Mouse (Mus musculus) lung, postnatal 0 days (tissue): Measurements from ENCODE around the gene Tmem100. TPM values are rescaled to one million over a fixed set of nuclear protein-coding genes. Genes with fewer than 3 reads are reported as not detected.

ENCODE experiments used
- ATAC-seq: fragments of 200-750 bp; cut with Nextera tagmentation; 2 replicates; pipeline ENCODE4 v1.8.0; 2017; ENCODE audit warnings: moderate library complexity
- DNase-seq: peaks from one replicate; pipeline ENCODE4 v3.0.0-alpha.2; 2016; ENCODE audit warnings: low spot score
- H3K27ac ChIP-seq: fragments of 300-500 bp; sonication (generic); 2 replicates; pipeline ENCODE4 v1.5.1; 2014; ENCODE audit warnings: antibody characterized with exemption, mild to moderate bottlenecking, low read length, mixed read lengths
- H3K27me3 ChIP-seq: fragments of 300-500 bp; sonication (generic); replicated peaks from 2 replicates; pipeline ENCODE4 v1.6.1; 2014; ENCODE audit warnings: low read length, mixed read lengths; ENCODE audit not compliant: insufficient read depth
- H3K36me3 ChIP-seq: fragments of 300-500 bp; sonication (generic); 2 replicates; pipeline ENCODE4 v1.6.1; 2014; ENCODE audit warnings: low read length, mixed read lengths; ENCODE audit not compliant: insufficient read depth
- H3K4me1 ChIP-seq: fragments of 300-500 bp; sonication (generic); 2 replicates; pipeline ENCODE4 v1.6.1; 2014; ENCODE audit warnings: antibody characterized with exemption, low read depth, low read length, mixed read lengths; ENCODE audit not compliant: insufficient read depth
- H3K4me2 ChIP-seq: fragments of 300-500 bp; sonication (generic); replicated peaks from 2 replicates; pipeline ENCODE4 v1.6.1; 2014; ENCODE audit warnings: low read depth, mild to moderate bottlenecking, low read length, moderate library complexity, mixed read lengths
- H3K4me3 ChIP-seq: fragments of 300-500 bp; sonication (generic); 2 replicates; pipeline ENCODE4 v1.5.1; 2014; ENCODE audit warnings: low read depth, low read length
- H3K9ac ChIP-seq: fragments of 300-500 bp; sonication (generic); replicated peaks from 2 replicates; pipeline ENCODE4 v1.6.1; 2014; ENCODE audit warnings: low read depth, mild to moderate bottlenecking
- H3K9me3 ChIP-seq: fragments of 300-500 bp; sonication (generic); 2 replicates; pipeline ENCODE4 v1.6.1; 2016; ENCODE audit warnings: low read length, mixed read lengths
- CTCF ChIP-seq: IDR thresholded peaks from 2 replicates; pipeline ENCODE4 v1.5.1; 2016; ENCODE audit warnings: antibody characterized with exemption, mild to moderate bottlenecking
- EP300 ChIP-seq: IDR thresholded peaks from 2 replicates; pipeline ENCODE4 v1.6.1; 2016; ENCODE audit warnings: antibody characterized with exemption, mild to moderate bottlenecking, control low read depth
- WGBS: fragments of 180-500 bp; shearing (Covaris S2); extraction: QIAGEN DNeasy Blood & Tissue Kit; methylation state at CpG from one replicate; pipeline ENCODE4 v1.1.7; 2014; 5-methylcytosine and 5-hydroxymethylcytosine counted together
- polyA plus RNA-seq: library from polyadenylated mRNA; unstranded; fragments of >200 nt; fragmentation: Nextera tagmentation; extraction: Ambion mirVana; gene quantifications from 2 replicates; pipeline ENCODE4 v1.2.1, GENCODE M21; 2015

Gene Tmem100
- polyA plus RNA-seq, 1 experiment from 2014 or later: 283 TPM

DNA sequence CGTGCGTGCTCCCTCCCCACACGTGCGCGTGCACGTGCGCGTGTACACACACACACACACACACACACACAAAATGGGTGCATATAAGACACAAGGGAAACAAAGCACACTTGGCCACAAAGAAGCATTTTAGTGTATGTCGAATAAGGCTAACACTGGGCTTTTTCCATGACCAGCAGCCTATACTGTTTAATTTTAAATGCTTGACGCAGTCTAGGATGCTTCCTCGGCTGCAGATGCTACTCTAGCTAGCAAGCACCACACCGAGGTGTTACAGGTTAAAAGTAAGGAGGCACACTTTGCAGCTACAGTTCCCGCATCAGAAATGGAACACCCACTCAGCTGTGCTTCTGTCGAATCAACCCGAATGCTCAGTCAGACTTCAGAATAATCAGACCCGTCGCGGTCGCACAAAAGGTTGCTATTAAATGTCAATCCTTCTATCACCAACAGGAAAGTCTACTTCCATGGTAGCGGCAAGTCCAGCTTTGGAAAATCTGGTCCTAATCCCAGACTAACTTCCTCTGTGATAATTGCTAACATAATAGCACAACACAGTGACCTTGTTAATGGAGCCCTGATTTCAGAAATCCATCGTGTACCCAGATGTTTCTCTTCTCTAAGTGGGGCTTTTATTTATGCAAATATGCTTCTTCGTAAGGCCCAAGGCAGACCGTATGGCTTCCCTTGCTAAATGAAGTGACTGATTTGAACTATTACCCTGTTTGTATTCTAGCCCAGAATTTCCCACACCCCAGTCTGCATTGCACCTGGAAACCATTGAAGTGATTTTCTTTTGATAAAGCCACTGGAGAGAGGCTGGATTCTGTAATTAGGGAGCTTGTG is 36.5 kb downstream of the Tmem100 start:
- no peak overlapping the region for H3K27ac ChIP-seq
- H3K27me3 ChIP-seq: no peaks in the 10 kb centered on the region
- H3K4me3 ChIP-seq: no peak overlapping the region
- 76% methylated on average over 23 of the region's 23 CpGs for WGBS
- H3K4me2 ChIP-seq: no peak overlapping the region
- no peak for ATAC-seq
- no peaks in the 10 kb centered on the region for H3K36me3 ChIP-seq
- TF ChIP-seq EP300 (no peak), CTCF (no peak)
- no peak overlapping the region for H3K9ac ChIP-seq
- no peaks in the 10 kb centered on the region for H3K9me3 ChIP-seq
- no peak for DNase-seq
- H3K4me1 ChIP-seq: no peaks in the 10 kb centered on the region

DNA sequence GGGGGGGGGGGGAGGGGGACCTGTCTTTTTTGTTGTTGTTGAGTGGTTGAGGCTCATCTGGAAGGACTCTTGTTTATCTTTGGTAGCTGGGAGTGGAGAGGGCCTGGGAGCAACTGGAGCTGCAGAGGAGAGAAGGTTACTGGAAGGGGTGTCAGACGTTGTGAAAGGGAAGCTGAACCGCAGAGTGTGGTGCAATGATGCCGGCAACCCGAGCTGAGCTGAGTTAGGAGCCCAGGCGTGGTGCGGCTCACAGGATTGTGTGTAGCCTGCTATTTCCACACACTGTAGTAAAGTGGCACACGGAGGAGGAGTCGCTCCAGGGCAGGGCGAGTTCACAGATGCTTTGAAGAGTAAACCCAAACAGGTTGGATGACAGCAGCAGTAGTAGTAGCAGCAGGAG is 41.6 kb downstream of the Tmem100 start:
- Histone ChIP-seq H3K4me1 (no peaks in the 10 kb centered on the region), H3K36me3 (no peaks in the 10 kb centered on the region), H3K27ac (no peak overlapping the region), H3K27me3 (no peaks in the 10 kb centered on the region), H3K9me3 (no peaks in the 10 kb centered on the region), H3K4me2 (no peak overlapping the region; the same call in 1 of the 2 replicates), H3K9ac (no peak overlapping the region), H3K4me3 (no peak overlapping the region)
- ATAC-seq (peak; percentile 88), DNase-seq (peak; percentile 91)
- WGBS: 25% methylated on average over 9 of the region's 9 CpGs
- TF ChIP-seq CTCF (no peak), EP300 (no peak)

GRCm38 (mm10) chr11:90073201-90073600 is 43.1 kb downstream of the Tmem100 start:
- peak; percentile 26 for ATAC-seq
- WGBS: 26% methylated on average over 5 of the region's 5 CpGs
- H3K9ac ChIP-seq: no peak overlapping the region
- H3K4me1 ChIP-seq: no peaks in the 10 kb centered on the region
- peak; percentile 48 for DNase-seq
- H3K9me3 ChIP-seq: no peaks in the 10 kb centered on the region
- H3K36me3 ChIP-seq: no peaks in the 10 kb centered on the region
- no peaks in the 10 kb centered on the region for H3K27me3 ChIP-seq
- TF ChIP-seq CTCF: no peak
- no peak for TF ChIP-seq EP300
- no peak overlapping the region for H3K27ac ChIP-seq
- H3K4me3 ChIP-seq: no peak overlapping the region
- H3K4me2 ChIP-seq: no peak overlapping the region

GRCm38 (mm10) chr11:90076666-90077065 is 46.5 kb downstream of the Tmem100 start:
- 77% methylated on average over 3 of the region's 3 CpGs for WGBS
- H3K4me1 ChIP-seq: no peaks in the 10 kb centered on the region
- no peak overlapping the region for H3K9ac ChIP-seq
- no peaks in the 10 kb centered on the region for H3K36me3 ChIP-seq
- peak; percentile 49 for DNase-seq
- H3K27me3 ChIP-seq: no peaks in the 10 kb centered on the region
- no peak for ATAC-seq
- no peak overlapping the region for H3K27ac ChIP-seq
- no peak for TF ChIP-seq CTCF
- no peak for TF ChIP-seq EP300
- no peaks in the 10 kb centered on the region for H3K9me3 ChIP-seq
- no peak overlapping the region for H3K4me2 ChIP-seq
- no peak overlapping the region for H3K4me3 ChIP-seq

GRCm38 (mm10) chr11:90080678-90081267 is 50.6 kb downstream of the Tmem100 start:
- DNase-seq (peak; percentile 65), ATAC-seq (no peak)
- Histone ChIP-seq H3K4me3 (no peak overlapping the region), H3K4me1 (peaks cover 4% of the 10 kb centered on the region; the same call in 1 of the 2 replicates), H3K36me3 (no peaks in the 10 kb centered on the region), H3K27ac (no peak overlapping the region), H3K4me2 (no peak overlapping the region), H3K9ac (no peak overlapping the region), H3K9me3 (no peaks in the 10 kb centered on the region), H3K27me3 (no peaks in the 10 kb centered on the region)
- no peak for TF ChIP-seq EP300
- WGBS: 68% methylated on average over 3 of the region's 3 CpGs

DNA sequence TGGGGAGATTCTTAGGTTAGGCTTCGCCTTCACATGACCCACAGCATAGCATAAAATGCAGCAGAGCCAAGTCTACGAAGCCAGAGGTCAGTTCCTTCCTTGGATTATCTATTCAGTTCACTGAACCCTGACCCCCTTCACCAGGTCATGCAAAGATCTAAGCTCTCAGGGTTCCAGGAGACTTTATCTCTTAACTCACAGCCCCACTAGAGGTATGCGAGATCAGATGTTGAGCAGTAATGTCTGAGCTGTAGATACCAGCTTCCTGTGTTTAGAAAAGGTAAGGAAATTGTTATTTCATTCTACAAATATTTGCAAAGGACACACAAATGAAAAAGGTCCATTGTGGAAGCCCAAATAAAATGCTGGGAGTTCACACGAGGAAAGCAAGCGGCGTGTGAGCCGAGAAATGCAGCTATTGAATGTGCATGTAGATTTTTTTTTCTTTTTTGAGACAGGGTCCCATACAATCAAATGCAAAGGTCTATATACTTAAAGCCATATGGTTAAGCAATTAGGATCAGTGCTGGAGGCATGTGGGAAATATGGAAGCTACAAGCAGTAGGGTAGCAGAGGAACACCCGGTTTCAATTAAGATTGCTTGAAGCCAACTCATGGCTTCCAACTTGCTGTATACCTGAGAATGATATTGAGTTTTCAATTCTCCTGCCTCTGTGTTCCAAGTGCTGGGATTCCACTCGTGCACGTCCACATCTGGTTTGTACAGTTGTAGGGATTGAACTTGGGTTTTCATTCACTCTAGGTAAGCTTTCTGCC is 51.9 kb downstream of the Tmem100 start:
- Histone ChIP-seq H3K36me3 (no peaks in the 10 kb centered on the region), H3K4me2 (no peak overlapping the region), H3K9me3 (no peaks in the 10 kb centered on the region), H3K27me3 (no peaks in the 10 kb centered on the region), H3K4me3 (no peak overlapping the region), H3K9ac (no peak overlapping the region), H3K27ac (peak overlapping the region; percentile 40; the same call in 1 of the 2 replicates), H3K4me1 (peaks cover 4% of the 10 kb centered on the region; the same call in 1 of the 2 replicates)
- DNase-seq (no peak), ATAC-seq (peak; percentile 67)
- TF ChIP-seq CTCF (no peak), EP300 (peak; percentile 97)
- 68% methylated on average over 10 of the region's 10 CpGs for WGBS
